Mouse (Mus musculus) cerebellum, postnatal 14 days (tissue): ENCODE results near the gene Zfp184.

ENCODE experiments used
- DNase-seq, 2 experiments: peaks; one replicate each; pipeline ENCODE4 v3.0.0; 2021; ENCODE audit warnings: mixed read lengths in 2 of 2

Gene Zfp184

GRCm38 (mm10) chr13:21993957-21994738 lies 49.3 kb downstream of the Zfp184 start:
- DNase-seq = peak; percentile 49 to 56

GRCm38 (mm10) chr13:21994896-21995295 lies 50.0 kb downstream of the Zfp184 start:
- DNase-seq = no peak

- peak; percentile 28 to 36 for DNase-seq
These were observed 50.5 kb downstream of the Zfp184 start for GRCm38 (mm10) chr13:21995331-21995914.

- peak; percentile 28 to 50 for DNase-seq
These were observed 51.4 kb downstream of the Zfp184 start for GRCm38 (mm10) chr13:21996101-21996839.

GRCm38 (mm10) chr13:21996840-21997185 lies 51.9 kb downstream of the Zfp184 start:
- peak; percentile 13 to 33 for DNase-seq

- peak in 1 of 2 experiments; percentile 27 for DNase-seq
These were observed 52.4 kb downstream of the Zfp184 start for GRCm38 (mm10) chr13:21997201-21997820.

- DNase-seq = no peak
These were observed 52.9 kb downstream of the Zfp184 start for GRCm38 (mm10) chr13:21997821-21998220.

- no peak for DNase-seq
These were observed 53.5 kb downstream of the Zfp184 start for GRCm38 (mm10) chr13:21998412-21998811.

GRCm38 (mm10) chr13:21999147-21999546 lies 54.3 kb downstream of the Zfp184 start:
- DNase-seq = no peak

GRCm38 (mm10) chr13:22001346-22001745 lies 56.5 kb downstream of the Zfp184 start:
- DNase-seq = no peak

GRCm38 (mm10) chr13:22001823-22002222 lies 56.9 kb downstream of the Zfp184 start:
- no peak for DNase-seq

- DNase-seq = peak; percentile 32 to 33
These were observed 60.9 kb downstream of the Zfp184 start for GRCm38 (mm10) chr13:22005605-22006333.

GRCm38 (mm10) chr13:22006334-22007120 lies 61.6 kb downstream of the Zfp184 start:
- peak in 1 of 2 experiments; percentile 26 for DNase-seq

GRCm38 (mm10) chr13:22007121-22007510 lies 62.2 kb downstream of the Zfp184 start:
- no peak for DNase-seq

GRCm38 (mm10) chr13:22007872-22008271 lies 63.0 kb downstream of the Zfp184 start:
- no peak for DNase-seq

- DNase-seq = no peak
These were observed 63.8 kb downstream of the Zfp184 start for GRCm38 (mm10) chr13:22008707-22009106.

GRCm38 (mm10) chr13:22009642-22010041 lies 64.7 kb downstream of the Zfp184 start, which contains the start of gene Prss16:
Gene Prss16, minus strand, starts transcription at chr13:22009742.
- DNase-seq = no peak
